Mouse (Mus musculus) stomach, postnatal 0 days (tissue): ENCODE measurements around the gene Capn5. TPM values are rescaled to one million over a fixed set of nuclear protein-coding genes. Genes with fewer than 3 reads are reported as not detected.

Source experiments
- ATAC-seq: fragments of 200-750 bp; cut with Nextera tagmentation; 2 replicates; pipeline ENCODE4 v1.8.0; 2017; ENCODE audit not compliant: low FRiP score, low TSS enrichment
- DNase-seq: peaks from one replicate; pipeline ENCODE4 v3.0.0-alpha.2; 2016; ENCODE audit warnings: low spot score
- H3K27ac ChIP-seq: fragments of 300-500 bp; sonication (generic); replicated peaks from 2 replicates; pipeline ENCODE4 v1.5.1; 2014; ENCODE audit warnings: mild to moderate bottlenecking, control low read depth
- H3K27me3 ChIP-seq: fragments of 300-500 bp; sonication (generic); 2 replicates; pipeline ENCODE4 v1.6.1; 2014; ENCODE audit warnings: low read length; ENCODE audit not compliant: control insufficient read depth, insufficient read depth
- H3K36me3 ChIP-seq: fragments of 300-500 bp; sonication (generic); 2 replicates; pipeline ENCODE4 v1.6.1; 2014; ENCODE audit warnings: low read length, mixed read lengths; ENCODE audit not compliant: control insufficient read depth, insufficient read depth
- H3K4me1 ChIP-seq: fragments of 300-500 bp; sonication (generic); replicated peaks from 2 replicates; pipeline ENCODE4 v1.6.1; 2014; ENCODE audit warnings: antibody characterized with exemption; ENCODE audit not compliant: control insufficient read depth, insufficient read depth
- H3K4me2 ChIP-seq: fragments of 300-500 bp; sonication (generic); replicated peaks from 2 replicates; pipeline ENCODE4 v1.6.1; 2014; ENCODE audit warnings: low read depth, mild to moderate bottlenecking, control low read depth, moderate library complexity
- H3K4me3 ChIP-seq: fragments of 300-500 bp; sonication (generic); 2 replicates; pipeline ENCODE4 v1.5.1; 2014; ENCODE audit warnings: low read depth, low read length, control low read depth
- H3K9ac ChIP-seq: fragments of 300-500 bp; sonication (generic); 2 replicates; pipeline ENCODE4 v1.6.1; 2014; ENCODE audit warnings: mild to moderate bottlenecking, low read length, control low read depth, mixed read lengths
- H3K9me3 ChIP-seq: fragments of 300-500 bp; sonication (generic); 2 replicates; pipeline ENCODE4 v1.6.1; 2016; ENCODE audit warnings: low read length; ENCODE audit not compliant: control insufficient read depth
- CTCF ChIP-seq: IDR thresholded peaks from 2 replicates; pipeline ENCODE4 v1.5.1; 2016; ENCODE audit warnings: antibody characterized with exemption, low read depth, mild to moderate bottlenecking, moderate library complexity
- EP300 ChIP-seq: optimal IDR thresholded peaks from 2 replicates; pipeline ENCODE3; 2016; ENCODE audit warnings: antibody characterized with exemption
- WGBS: fragments of 180-500 bp; shearing (Covaris S2); extraction: QIAGEN DNeasy Blood & Tissue Kit; methylation state at CpG from one replicate; pipeline ENCODE4 v1.1.7; 2014; 5-methylcytosine and 5-hydroxymethylcytosine counted together
- polyA plus RNA-seq: library from polyadenylated mRNA; unstranded; fragments of >200 nt; fragmentation: Nextera tagmentation; extraction: Ambion mirVana; gene quantifications from 2 replicates; pipeline ENCODE4 v1.2.1, GENCODE M21; 2015

Gene Capn5
- polyA plus RNA-seq, 1 experiment from 2014 or later: 13.2 TPM

DNA sequence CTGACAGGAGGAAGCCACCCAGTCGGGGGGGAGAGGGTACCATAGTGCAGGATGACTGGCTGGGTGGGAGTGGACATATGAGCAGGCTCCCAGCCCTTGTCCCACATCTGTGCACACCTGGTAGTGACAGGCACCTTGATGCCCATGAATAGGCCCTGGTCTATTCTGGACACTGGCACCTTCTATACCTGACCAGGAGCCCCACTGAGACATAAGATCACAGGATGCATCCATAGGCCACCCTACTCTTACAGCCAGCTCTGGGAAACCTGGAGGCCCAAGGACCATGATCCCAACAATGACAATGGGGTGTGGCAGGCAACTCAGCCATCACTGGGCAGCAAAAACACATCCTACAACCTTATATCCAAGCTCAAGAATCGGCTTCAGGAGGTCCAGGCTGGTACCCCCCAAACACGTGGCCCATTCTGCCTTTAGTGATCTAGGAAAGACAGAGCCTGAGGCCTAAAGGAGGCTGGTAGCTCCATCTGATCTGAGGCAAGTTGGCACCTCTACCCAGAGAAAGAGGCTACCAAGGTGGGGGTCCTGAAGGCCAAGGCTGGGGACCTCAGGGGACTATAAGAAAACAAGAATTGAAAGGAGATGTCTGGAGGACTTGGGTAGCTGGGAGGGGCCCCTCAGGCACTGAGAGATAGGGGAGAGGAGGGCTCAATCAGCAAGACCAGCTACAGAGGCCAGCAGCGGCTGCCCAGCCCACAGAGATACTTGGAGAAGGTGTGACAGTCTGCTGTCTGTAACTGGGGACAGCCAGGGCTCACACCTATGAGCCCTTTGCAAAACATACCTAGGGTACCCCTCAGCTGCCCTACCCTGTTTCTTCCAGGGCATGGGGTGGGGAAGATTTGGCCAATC, 3.0 kb downstream of the Capn5 start:
- no peak overlapping the region for H3K9ac ChIP-seq
- no peak overlapping the region for H3K27ac ChIP-seq
- no peak for ATAC-seq
- no peak for DNase-seq
- no peaks in the 10 kb centered on the region for H3K9me3 ChIP-seq
- H3K4me3 ChIP-seq: no peak overlapping the region
- no peak overlapping the region for H3K4me2 ChIP-seq
- WGBS: 82% methylated on average over 4 of the region's 4 CpGs
- H3K4me1 ChIP-seq: peaks cover 6% of the 10 kb centered on the region; the same call in 1 of the 2 replicates
- no peaks in the 10 kb centered on the region for H3K27me3 ChIP-seq
- H3K36me3 ChIP-seq: no peaks in the 10 kb centered on the region
- TF ChIP-seq EP300 (no peak), CTCF (no peak)

DNA sequence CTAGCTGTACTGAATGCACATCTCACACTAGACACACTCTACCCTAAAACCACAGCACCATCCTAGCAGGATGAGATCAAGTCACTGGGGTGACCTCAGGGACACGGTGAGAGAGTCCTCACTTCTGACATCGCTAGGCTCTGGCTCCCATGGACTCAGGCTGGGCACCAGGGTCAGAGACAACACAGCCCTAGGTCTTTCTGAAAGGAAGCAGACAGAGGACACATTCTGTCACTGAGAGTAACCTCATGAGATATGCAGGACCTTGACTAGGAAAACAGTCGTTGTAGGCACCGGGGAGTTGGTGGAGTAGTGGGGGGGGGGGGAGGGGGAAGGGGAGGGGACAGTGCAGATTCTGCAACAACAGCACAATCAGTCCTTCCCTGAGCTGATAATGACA, 4.7 kb downstream of the Capn5 start:
- no peak overlapping the region for H3K4me3 ChIP-seq
- 63% methylated on average over 4 of the region's 4 CpGs for WGBS
- peak overlapping the region; percentile 88 for H3K27ac ChIP-seq
- ATAC-seq (no peak), DNase-seq (no peak)
- no peaks in the 10 kb centered on the region for H3K9me3 ChIP-seq
- H3K4me1 ChIP-seq: peaks cover 6% of the 10 kb centered on the region; the same call in 1 of the 2 replicates
- no peak overlapping the region for H3K4me2 ChIP-seq
- TF ChIP-seq CTCF: no peak
- TF ChIP-seq EP300: no peak
- no peaks in the 10 kb centered on the region for H3K36me3 ChIP-seq
- no peaks in the 10 kb centered on the region for H3K27me3 ChIP-seq
- no peak overlapping the region for H3K9ac ChIP-seq

DNA sequence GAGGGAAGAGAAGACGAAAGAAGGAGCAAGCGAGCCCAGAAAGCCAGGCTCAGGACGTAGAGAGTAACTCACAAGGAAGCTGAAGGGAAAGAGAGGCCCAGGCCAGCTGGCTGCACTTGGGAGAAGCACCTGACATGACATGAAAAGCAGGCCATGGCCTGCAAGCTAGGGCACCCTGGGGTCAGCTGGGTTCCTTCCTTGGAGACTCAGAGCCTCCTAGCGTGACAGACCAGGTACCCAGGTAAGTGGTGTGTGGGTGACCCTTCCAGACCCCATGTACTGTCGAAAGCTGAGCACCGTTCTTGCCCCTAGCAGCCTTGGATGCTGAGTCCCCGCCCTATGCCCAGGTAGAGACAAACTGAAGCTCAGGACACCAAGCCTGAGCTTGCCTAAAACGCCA, 5.4 kb downstream of the Capn5 start:
- Histone ChIP-seq H3K36me3 (no peaks in the 10 kb centered on the region), H3K27me3 (no peaks in the 10 kb centered on the region), H3K9me3 (no peaks in the 10 kb centered on the region), H3K4me1 (peaks cover 6% of the 10 kb centered on the region; the same call in 1 of the 2 replicates), H3K9ac (no peak overlapping the region), H3K4me3 (no peak overlapping the region), H3K4me2 (no peak overlapping the region), H3K27ac (peak overlapping the region; percentile 88)
- WGBS: 63% methylated on average over 8 of the region's 8 CpGs
- no peak for TF ChIP-seq CTCF
- TF ChIP-seq EP300: no peak
- no peak for ATAC-seq
- no peak for DNase-seq

DNA sequence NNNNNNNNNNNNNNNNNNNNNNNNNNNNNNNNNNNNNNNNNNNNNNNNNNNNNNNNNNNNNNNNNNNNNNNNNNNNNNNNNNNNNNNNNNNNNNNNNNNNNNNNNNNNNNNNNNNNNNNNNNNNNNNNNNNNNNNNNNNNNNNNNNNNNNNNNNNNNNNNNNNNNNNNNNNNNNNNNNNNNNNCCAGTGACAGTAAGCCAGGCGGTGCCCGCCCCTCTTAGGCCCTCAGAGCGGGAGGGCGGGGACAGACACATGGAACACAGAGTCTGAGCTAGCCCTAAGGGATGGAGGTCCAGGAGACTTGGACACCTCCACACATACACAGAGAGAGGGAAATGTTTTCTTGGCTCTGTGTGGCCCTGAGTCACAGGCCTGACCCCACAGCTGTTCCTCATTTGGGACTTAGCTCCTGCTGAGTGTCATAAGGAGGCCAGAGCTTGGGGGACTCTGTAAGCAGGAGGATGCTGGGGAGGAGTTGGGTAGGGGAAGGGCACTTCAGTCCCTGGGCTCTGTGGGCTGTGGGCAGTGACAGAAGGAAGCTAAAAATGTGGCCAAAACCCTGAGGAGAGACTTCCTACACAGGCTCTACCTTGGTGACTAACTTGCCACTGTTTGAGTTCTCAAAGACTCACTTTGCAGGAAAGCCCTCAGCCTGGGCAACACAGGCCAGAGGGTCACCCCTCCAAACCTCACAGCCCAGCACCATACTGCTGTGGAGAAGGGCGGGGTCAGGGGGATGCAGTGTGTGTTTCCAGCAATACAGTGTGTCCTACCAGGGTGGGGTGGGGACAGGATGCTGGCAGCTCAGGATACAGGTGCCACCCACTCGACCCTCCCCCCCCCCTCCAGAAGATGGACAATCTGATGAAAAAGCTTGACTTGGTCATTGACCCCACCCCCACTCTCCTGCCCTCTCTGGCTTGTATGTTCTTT, 6.7 kb downstream of the Capn5 start:
- peak; percentile 79 for ATAC-seq
- 0 out of 2 replicates have a peak overlapping the region, but pooled peaks have one; percentile 18 for H3K9ac ChIP-seq

DNA sequence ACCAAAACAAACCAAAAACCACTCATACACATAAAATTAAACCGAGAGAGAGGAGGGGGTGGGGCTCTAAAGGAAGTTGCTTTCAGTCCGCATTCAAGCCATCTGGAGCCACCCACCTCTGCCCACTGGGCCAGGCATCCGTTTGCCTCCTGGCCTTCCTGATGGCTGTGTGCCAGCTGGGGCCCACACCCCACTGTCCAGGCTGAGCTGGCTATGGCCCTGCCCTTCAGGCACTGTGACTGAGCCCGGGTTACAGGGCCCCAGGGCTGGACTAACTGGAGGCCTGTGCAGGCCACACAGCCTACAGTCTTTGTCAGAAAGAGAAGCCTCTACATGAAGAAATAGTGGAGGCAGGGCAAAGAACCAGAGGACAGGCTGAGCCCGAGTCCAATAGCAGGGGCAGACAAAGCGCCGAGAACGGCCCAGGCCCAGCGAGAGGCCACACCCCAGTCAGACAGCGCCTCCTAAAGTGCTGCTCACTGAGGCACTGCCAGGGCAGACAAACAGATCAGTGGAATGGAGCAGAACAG, 13.0 kb downstream of the Capn5 start:
- no peaks in the 10 kb centered on the region for H3K36me3 ChIP-seq
- no peak overlapping the region for H3K4me2 ChIP-seq
- TF ChIP-seq CTCF: peak; percentile 51
- TF ChIP-seq EP300: no peak
- H3K4me3 ChIP-seq: no peak overlapping the region
- DNase-seq (peak; percentile 90), ATAC-seq (peak; percentile 88)
- no peaks in the 10 kb centered on the region for H3K9me3 ChIP-seq
- H3K4me1 ChIP-seq: peaks cover 6% of the 10 kb centered on the region
- no peak overlapping the region for H3K9ac ChIP-seq
- WGBS: 43% methylated on average over 10 of the region's 10 CpGs
- H3K27ac ChIP-seq: peak overlapping the region; percentile 61
- H3K27me3 ChIP-seq: no peaks in the 10 kb centered on the region

More for the DNA sequence above, 6.7 kb downstream of the Capn5 start:
- no peak overlapping the region for H3K4me3 ChIP-seq
- no peak overlapping the region for H3K4me2 ChIP-seq
- whole genome bisulfite sequencing: 56% methylated on average over 6 of the region's 6 CpGs
- peak; percentile 79 for DNase-seq
- no peaks in the 10 kb centered on the region for H3K27me3 ChIP-seq
- no peaks in the 10 kb centered on the region for H3K36me3 ChIP-seq
- H3K4me1 ChIP-seq: peaks cover 4% of the 10 kb centered on the region; the same call in 1 of the 2 replicates
- TF ChIP-seq CTCF: no peak
- TF ChIP-seq EP300: no peak
- H3K27ac ChIP-seq: peak overlapping the region; percentile 88
- no peaks in the 10 kb centered on the region for H3K9me3 ChIP-seq
